Mouse (Mus musculus) 3134 (cell line): Measurements from ENCODE around the gene Sgsm3.

Source experiments
- DNase-seq: peaks from one replicate; pipeline ENCODE4 v3.0.0-alpha.2; 2011; ENCODE audit warnings: low spot score; ENCODE audit not compliant: insufficient read length; ENCODE audit errors: extremely low read depth

The Sgsm3 gene

GRCm38 (mm10) chr15:81023842-81024241 lies 46.3 kb downstream of the Sgsm3 start:
- DNase-seq = no peak

- no peak for DNase-seq
These were observed 49.3 kb downstream of the Sgsm3 start for GRCm38 (mm10) chr15:81026901-81027300.

- DNase-seq = peak; percentile 71
These were observed 50.0 kb downstream of the Sgsm3 start for GRCm38 (mm10) chr15:81027378-81028173.

GRCm38 (mm10) chr15:81030891-81031425 lies 53.4 kb downstream of the Sgsm3 start:
- no peak for DNase-seq

GRCm38 (mm10) chr15:81031611-81032010 lies 54.0 kb downstream of the Sgsm3 start:
- DNase-seq = no peak

GRCm38 (mm10) chr15:81032941-81033629 lies 55.5 kb downstream of the Sgsm3 start:
- DNase-seq = peak; percentile 60

GRCm38 (mm10) chr15:81034119-81034518 lies 56.6 kb downstream of the Sgsm3 start:
- DNase-seq = no peak

GRCm38 (mm10) chr15:81035417-81036162 lies 58.0 kb downstream of the Sgsm3 start:
- no peak for DNase-seq

- no peak for DNase-seq
These were observed 60.9 kb downstream of the Sgsm3 start for GRCm38 (mm10) chr15:81038419-81038818.

- no peak for DNase-seq
These were observed 64.2 kb downstream of the Sgsm3 start for GRCm38 (mm10) chr15:81041767-81042166.

GRCm38 (mm10) chr15:81042276-81042931 lies 64.8 kb downstream of the Sgsm3 start:
- DNase-seq = no peak

- no peak for DNase-seq
These were observed 66.9 kb downstream of the Sgsm3 start for GRCm38 (mm10) chr15:81044446-81044845.

GRCm38 (mm10) chr15:81045336-81045735 lies 67.8 kb downstream of the Sgsm3 start:
- DNase-seq = no peak

GRCm38 (mm10) chr15:81046061-81046460 lies 68.5 kb downstream of the Sgsm3 start:
- no peak for DNase-seq

- no peak for DNase-seq
These were observed 69.9 kb downstream of the Sgsm3 start for GRCm38 (mm10) chr15:81047497-81047896.

GRCm38 (mm10) chr15:81049401-81050053 lies 72.0 kb downstream of the Sgsm3 start:
- no peak for DNase-seq

- DNase-seq = no peak
These were observed 72.9 kb downstream of the Sgsm3 start for GRCm38 (mm10) chr15:81050488-81050887.

GRCm38 (mm10) chr15:81052491-81052890 lies 74.9 kb downstream of the Sgsm3 start:
- DNase-seq = no peak

- DNase-seq = no peak
These were observed 77.9 kb downstream of the Sgsm3 start for GRCm38 (mm10) chr15:81055488-81055887.

- no peak for DNase-seq
These were observed 80.2 kb downstream of the Sgsm3 start for GRCm38 (mm10) chr15:81057736-81058135.
